Mouse (Mus musculus) spleen, adult 2 months (tissue): ENCODE measurements around the gene Mbd4. TPM values are rescaled to one million over a fixed set of nuclear protein-coding genes. Genes with fewer than 3 reads are reported as not detected.

ENCODE experiments used
- DNase-seq, 2 experiments: peaks; one replicate each; pipeline versions ENCODE4 v3.0.0 to v3.0.0-alpha.2; 2012 to 2021; ENCODE audit warnings: low spot score in 2 of 2, low read depth in 1 of 2
- H3K27ac ChIP-seq: fragments of 200-500 bp; 2 replicates; pipeline ENCODE4 v1.5.1; 2012; ENCODE audit warnings: low read length, inconsistent platforms; ENCODE audit not compliant: insufficient read depth
- H3K27me3 ChIP-seq: fragments of 200-500 bp; 2 replicates; pipeline ENCODE4 v1.6.1; 2012; ENCODE audit warnings: mild to moderate bottlenecking, moderate library complexity, low read length, inconsistent platforms; ENCODE audit not compliant: control insufficient read depth, insufficient read depth
- H3K36me3 ChIP-seq: fragments of 200-500 bp; 2 replicates; pipeline ENCODE4 v1.6.1; 2012; ENCODE audit warnings: mild to moderate bottlenecking, low read length, inconsistent platforms; ENCODE audit not compliant: control insufficient read depth, insufficient read depth
- H3K4me1 ChIP-seq: fragments of 200-500 bp; 2 replicates; pipeline ENCODE4 v1.6.1; 2011; ENCODE audit warnings: inconsistent platforms; ENCODE audit not compliant: control insufficient read depth, insufficient read depth, insufficient read length
- H3K4me3 ChIP-seq: fragments of 200-500 bp; 2 replicates; pipeline ENCODE4 v1.5.1; 2011; ENCODE audit warnings: mild to moderate bottlenecking, inconsistent platforms; ENCODE audit not compliant: insufficient read depth, insufficient read length; ENCODE audit errors: extremely low read depth
- CTCF ChIP-seq: fragments of 200-500 bp; IDR thresholded peaks from 2 replicates; pipeline ENCODE4 v1.5.1; 2011; ENCODE audit warnings: mild to moderate bottlenecking, inconsistent platforms; ENCODE audit not compliant: insufficient read depth, insufficient read length, insufficient replicate concordance; ENCODE audit errors: extremely low read depth
- POLR2A ChIP-seq: fragments of 200-500 bp; IDR thresholded peaks from 2 replicates; pipeline ENCODE4 v1.6.1; 2011; ENCODE audit warnings: low read depth, low read length, inconsistent platforms
- WGBS: fragments of 180-500 bp; shearing (Covaris S2); methylation state at CpG from one replicate; pipeline ENCODE4 v1.1.7; 2018; 5-methylcytosine and 5-hydroxymethylcytosine counted together
- polyA plus RNA-seq: library from polyadenylated mRNA; depleted of rRNA; stranded (reverse); fragments of >200 nt; gene quantifications from 2 replicates; pipeline ENCODE4 v1.2.3, GENCODE M21; 2012

Gene Mbd4
- polyA plus RNA-seq, 1 experiment, result 3.5 TPM

GRCm38 (mm10) chr6:115852446-115853090 is 603 bp downstream of the Mbd4 start:
- H3K27me3 ChIP-seq, result no peaks in the 10 kb centered on the region
- H3K4me1 ChIP-seq, result peaks cover 4% of the 10 kb centered on the region; the same call in 1 of the 2 replicates
- no peak for DNase-seq
- TF ChIP-seq CTCF (no peak), POLR2A (no peak)
- WGBS, result 3% methylated on average over 20 of the region's 20 CpGs
- H3K36me3 ChIP-seq, result peaks cover 2% of the 10 kb centered on the region; the same call in 1 of the 2 replicates
- H3K4me3 ChIP-seq, result peak overlapping the region; percentile 72
- peak overlapping the region; percentile 79 for H3K27ac ChIP-seq

GRCm38 (mm10) chr6:115848598-115849304 is 4.4 kb downstream of the Mbd4 start:
- Histone ChIP-seq H3K27me3 (no peaks in the 10 kb centered on the region), H3K36me3 (peaks cover 10% of the 10 kb centered on the region), H3K4me3 (peak overlapping the region; percentile 26; the same call in 1 of the 2 replicates), H3K27ac (peak overlapping the region; percentile 79), H3K4me1 (peaks cover 4% of the 10 kb centered on the region; the same call in 1 of the 2 replicates)
- TF ChIP-seq CTCF (no peak), POLR2A (no peak)
- peak in 1 of 2 experiments; percentile 22 for DNase-seq
- WGBS, result 42% methylated on average over 10 of the region's 10 CpGs

- 26% methylated on average over 8 of the region's 8 CpGs for WGBS
- H3K4me3 ChIP-seq, result no peak overlapping the region
- H3K27ac ChIP-seq, result no peak overlapping the region
- H3K36me3 ChIP-seq, result peaks cover 15% of the 10 kb centered on the region
- H3K4me1 ChIP-seq, result peaks cover 4% of the 10 kb centered on the region; the same call in 1 of the 2 replicates
- DNase-seq, result peak; percentile 59 to 61
- TF ChIP-seq POLR2A (no peak), CTCF (peak; percentile 36; the same call in 1 of the 2 replicates)
- no peaks in the 10 kb centered on the region for H3K27me3 ChIP-seq
Measured at GRCm38 (mm10) chr6:115846640-115847411, 6.3 kb downstream of the Mbd4 start.

DNA sequence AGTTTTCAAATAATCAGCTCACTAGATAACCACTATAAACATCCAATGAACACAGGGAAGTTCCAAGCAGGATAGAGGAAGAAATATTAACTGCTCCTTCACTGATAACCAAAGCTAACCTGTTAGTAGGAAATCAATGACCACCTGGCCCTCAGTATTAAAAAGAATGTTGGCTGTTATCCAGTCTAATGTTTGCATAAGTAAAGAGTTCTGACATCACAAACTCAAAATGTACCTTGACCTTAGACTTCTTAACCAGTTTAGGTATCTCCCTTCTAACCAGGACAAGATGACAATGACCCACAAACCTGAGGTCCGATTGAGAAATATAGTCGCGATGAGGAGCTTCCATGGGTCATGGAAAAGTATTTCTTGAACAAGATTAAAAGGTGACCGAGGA is 8.2 kb downstream of the Mbd4 start:
- H3K36me3 ChIP-seq, result peaks cover 13% of the 10 kb centered on the region
- TF ChIP-seq POLR2A (no peak), CTCF (no peak)
- 92% methylated on average over 4 of the region's 4 CpGs for WGBS
- no peak overlapping the region for H3K27ac ChIP-seq
- no peak overlapping the region for H3K4me3 ChIP-seq
- DNase-seq, result no peak
- peaks cover 4% of the 10 kb centered on the region; the same call in 1 of the 2 replicates for H3K4me1 ChIP-seq
- H3K27me3 ChIP-seq, result no peaks in the 10 kb centered on the region

DNA sequence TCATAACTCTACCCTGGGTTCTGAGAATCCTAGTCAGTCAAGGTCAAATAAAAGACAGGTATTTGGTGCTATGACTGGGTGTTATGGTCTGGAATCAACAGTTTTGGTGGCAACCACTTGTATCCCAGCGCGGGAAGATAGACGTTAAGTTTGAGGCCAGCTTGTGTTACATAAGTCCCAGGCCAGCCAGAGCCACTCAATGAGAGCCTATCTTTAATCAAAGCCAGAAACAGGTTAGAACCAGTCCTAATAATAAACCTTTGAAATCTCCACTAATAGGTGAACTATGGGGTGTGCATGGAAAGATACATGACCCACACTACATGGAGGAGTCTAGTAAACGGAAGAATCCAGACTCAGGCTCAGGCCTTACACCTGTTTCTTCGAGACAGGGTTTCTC is 14.4 kb downstream of the Mbd4 start:
- Histone ChIP-seq H3K27ac (no peak overlapping the region), H3K4me3 (no peak overlapping the region), H3K27me3 (no peaks in the 10 kb centered on the region), H3K4me1 (peaks cover 3% of the 10 kb centered on the region; the same call in 1 of the 2 replicates), H3K36me3 (peaks cover 5% of the 10 kb centered on the region; the same call in 1 of the 2 replicates)
- whole genome bisulfite sequencing, result 90% methylated on average over 5 of the region's 5 CpGs
- no peak for TF ChIP-seq CTCF
- no peak for TF ChIP-seq POLR2A
- no peak for DNase-seq

GRCm38 (mm10) chr6:115838161-115838597 is 15.0 kb downstream of the Mbd4 start, which contains the start of gene Efcab12:
Efcab12 (minus strand) TSS chr6:115838412.
- Histone ChIP-seq H3K27ac (no peak within 1 kb of the TSS), H3K4me3 (peak within 1 kb of the TSS; percentile 29; the same call in 1 of the 2 replicates), H3K4me1 (peaks cover 3% of the 10 kb centered on the region; the same call in 1 of the 2 replicates), H3K36me3 (peaks cover 3% of the 10 kb centered on the region; the same call in 1 of the 2 replicates), H3K27me3 (no peaks in the 10 kb centered on the region)
- peak in 1 of 2 experiments; percentile 29 for DNase-seq
- WGBS, result 10% methylated on average over 19 of the region's 19 CpGs
- TF ChIP-seq CTCF (no peak), POLR2A (no peak)
